Mouse (Mus musculus): Measurements from ENCODE around the gene Prox1.

Gene Prox1

DNA sequence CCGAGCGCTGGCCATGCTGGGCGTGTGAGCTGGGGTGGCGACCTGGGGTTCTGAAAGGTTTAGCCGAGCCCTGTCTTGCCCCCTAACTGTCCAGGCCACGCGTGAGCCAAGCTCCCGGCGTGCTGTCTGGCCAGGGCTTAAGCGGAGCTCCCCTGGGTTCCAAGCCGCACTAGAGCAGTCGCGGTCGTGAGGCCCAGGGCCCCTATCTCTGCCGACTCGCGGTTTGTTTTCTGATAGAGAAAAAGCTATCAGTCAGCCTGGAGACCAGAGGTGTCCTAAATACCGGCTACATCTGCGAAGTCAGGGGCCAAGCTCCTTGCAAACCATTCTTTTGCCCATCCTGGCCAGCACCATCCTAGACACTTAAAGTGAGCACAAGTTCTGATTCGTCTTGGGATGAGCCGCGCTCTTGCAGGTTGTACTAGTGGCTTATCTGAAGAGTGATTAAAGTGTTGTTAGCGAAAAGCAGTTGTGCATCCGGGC lies 2.5 kb upstream of the Prox1 start:
- DNase-seq (ENCODE audit: low spot score) = no peak

DNA sequence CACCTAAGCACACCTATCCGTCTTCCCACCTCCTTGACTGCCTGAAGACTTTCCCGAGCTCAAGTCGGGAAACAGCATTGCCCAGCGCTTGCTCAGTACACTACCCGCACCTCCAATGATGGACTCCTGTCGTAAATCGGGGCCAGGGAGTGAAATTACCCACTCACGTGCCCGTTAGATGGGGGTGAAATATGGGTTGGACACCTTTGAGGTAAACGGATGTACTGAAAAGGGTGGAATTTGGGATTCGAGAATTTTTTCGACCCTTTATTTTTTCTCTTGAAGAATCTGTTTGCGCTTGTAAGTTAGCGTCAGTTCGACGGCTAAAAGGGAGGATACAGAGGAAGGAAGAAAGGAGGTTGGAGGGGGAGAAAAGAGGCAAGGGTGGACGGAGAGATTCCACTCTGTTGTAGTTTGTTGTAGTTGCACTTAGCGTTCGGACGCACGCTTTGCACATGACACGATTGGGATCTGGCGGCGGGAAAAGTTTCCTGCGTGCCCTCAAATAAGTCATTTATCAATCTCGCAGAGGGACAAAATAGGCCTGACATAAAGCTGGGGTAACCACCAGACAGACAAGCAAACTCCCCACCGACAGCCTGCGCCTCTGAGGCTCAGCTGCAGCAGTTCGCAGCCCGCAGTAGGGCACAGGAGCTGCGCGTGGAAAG lies 1.9 kb upstream of the Prox1 start:
- no peak for DNase-seq (ENCODE audit: low spot score)

DNA sequence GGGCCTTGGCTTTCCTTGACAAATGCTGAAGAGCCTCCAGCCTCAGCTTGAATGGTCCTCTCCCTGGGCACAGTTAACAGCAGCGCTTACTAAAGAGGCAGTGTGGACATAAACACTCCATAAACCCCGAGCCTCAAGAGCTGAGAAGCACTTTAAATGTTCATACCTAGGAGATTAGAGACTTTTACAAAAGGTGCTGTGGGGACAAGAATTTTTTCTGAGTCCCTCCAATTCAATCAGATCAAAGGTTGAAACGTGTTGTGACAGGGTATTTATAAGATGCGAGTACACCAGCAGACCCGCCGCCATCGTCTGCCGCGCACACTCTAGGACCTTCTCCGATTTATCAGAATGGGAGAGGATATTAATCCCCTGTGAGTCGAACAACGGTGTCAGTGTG lies 1.2 kb upstream of the Prox1 start:
- DNase-seq (ENCODE audit: low spot score) = no peak

DNA sequence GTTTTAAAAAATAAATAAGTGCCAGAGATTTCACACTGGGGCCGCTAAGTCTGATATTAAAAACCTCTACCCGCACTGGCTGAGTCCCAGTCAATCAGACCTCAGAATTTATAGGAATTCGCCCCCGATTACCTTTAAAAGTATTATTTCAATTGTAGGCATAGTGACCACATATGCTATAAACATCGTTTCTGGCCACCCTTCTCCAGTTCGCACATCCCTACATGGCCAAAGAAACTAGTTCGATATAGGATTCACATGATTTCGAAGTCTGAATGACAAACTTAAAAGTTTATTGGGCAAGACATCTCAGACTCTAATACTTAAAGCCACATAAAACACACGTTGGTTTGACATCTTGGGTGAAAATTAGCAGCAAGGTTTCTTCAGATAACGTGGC lies 827 bp upstream of the Prox1 start:
- no peak for DNase-seq (ENCODE audit: low spot score)

DNA sequence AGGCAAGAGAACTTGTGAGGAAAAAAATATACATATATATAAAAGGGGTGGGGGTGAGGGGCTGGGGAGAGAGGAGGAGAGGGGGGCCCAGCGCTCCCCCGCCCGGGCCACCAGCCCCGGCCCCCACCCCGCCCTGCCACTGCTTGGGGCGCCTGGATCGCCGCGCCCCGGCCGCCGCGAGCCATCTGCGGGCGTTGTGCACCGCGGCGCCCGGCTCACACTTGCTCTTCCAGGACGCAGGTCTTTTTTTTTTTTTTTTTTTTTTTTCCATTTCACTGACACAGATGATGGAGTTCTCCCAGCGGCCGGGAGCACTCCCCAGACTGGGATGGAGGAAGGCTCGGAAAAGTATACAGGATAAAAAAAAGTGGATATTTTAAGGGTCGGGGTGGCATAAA lies 304 bp upstream of the Prox1 start:
- DNase-seq (ENCODE audit: low spot score) = no peak

DNA sequence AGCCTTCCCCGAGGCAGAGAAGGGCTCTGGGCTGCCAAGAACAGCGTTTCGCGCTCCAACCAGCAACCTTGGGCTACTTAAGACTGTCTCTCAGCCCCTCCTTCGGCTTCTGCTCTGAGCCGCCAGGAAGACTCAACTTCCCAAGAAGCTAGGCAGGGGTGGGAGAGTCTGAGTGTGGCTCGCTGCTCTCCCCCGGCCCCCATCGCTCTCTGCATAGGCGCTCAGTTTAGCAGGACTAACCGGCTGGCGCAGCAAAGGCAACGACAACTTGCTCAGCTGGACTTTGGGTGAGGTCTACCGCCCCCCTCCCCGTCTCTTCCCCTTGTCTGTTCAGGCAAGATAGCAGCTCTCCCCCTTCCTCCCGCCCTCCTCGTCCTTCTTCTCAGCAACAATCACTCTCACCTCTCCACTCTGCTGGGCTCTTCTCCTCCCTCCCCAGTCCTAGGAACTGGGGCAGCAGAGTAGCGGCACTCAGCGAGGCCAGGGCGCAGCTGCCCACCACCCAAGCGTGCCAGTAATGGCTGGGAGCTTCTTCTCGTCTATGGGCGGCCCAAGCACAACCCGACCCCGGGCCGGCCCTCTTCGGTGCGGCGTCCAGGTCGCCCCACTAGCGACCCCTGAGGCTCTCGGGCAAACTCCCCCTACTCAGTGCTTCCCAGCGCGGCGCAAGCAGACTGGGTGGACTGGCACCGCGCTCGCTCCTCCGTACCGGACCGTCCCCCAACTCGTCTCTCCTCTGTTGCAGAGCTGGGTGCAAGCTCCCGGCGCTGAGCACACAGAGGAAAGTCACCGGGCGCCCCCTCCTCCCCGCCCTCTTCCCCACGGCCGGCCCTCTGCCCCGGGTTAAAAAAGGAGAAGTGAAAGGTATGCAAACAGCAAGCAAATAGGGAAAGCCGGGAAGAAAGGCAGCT lies 1.5 kb downstream of the Prox1 start:
- no peak for DNase-seq (ENCODE audit: low spot score)

DNA sequence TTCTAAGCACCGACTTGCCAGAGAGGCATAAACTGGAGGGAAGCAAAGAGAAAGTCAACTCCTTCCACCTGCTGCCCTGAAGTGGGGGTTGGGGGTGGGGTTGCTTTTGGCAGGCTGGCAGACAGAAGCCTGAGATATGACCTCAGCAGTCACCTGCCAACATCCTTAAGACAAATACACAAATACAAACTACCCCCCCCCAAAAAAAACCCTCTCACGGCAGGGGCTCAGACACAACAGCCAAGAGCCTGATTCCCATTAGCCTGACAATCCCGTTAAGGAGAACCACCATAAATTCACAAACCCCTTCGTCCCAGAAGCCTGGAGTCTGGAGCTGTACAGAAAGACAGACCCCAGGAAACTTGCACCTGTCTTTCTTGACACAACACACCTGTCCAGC lies 2.4 kb downstream of the Prox1 start:
- no peak for DNase-seq (ENCODE audit: low spot score)

DNA sequence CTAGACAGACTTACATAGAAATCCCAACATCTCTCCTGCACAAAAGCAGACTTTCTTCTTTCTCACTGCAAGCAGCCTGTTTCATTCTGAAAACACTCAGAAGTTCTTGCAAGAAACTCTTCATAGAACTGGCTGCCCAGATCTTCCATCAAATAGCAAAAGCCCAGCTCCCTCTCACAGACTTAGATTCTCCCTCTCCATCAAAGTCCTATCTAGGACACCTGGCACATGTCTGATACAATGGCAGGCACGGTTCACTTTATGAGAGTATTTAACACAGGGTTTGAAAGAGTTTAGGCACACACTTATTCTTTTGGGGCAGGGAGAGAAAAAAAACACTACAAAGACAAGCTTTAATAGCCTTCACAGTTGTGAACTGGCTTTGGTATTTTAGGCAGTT lies 2.9 kb downstream of the Prox1 start:
- DNase-seq (ENCODE audit: low spot score) = no peak

DNA sequence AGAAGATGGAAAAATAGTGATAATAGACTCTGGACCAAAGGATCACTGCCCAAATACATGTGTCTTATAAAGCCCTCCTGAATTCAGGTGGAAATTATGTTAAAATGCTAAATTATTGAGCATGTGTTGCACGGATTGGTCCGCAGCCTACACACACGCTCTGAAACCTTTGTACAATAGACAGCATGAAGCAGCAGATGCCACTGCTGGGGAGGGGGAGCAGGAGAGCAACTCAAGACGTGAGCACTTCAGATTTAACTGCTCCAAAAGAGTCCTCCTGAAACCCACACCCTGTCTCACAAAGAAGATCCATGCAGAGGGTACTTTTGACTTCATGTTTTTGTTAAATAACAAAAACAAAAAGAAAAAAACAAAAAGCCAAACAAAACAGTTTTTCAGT lies 5.0 kb downstream of the Prox1 start:
- no peak for DNase-seq (ENCODE audit: low spot score)

DNA sequence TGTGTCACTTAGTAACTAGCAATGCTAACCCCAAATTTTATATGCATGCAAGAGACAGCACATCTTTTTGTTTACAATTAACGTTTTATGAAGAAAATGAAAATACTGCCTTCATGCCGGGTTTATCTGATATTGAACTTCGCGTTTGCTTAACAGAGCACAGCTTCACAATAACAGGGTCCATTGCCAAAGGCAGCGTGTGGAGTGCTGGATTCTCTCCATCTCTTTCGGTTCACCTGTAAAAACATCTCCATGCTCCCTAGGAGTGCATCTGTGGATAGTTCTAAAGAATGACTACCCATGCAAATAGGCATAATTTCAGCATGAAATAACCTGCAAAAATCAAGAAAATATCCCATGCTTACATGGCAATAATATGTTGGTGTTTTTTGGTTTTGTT lies 7.0 kb downstream of the Prox1 start:
- no peak for DNase-seq (ENCODE audit: low spot score)

DNA sequence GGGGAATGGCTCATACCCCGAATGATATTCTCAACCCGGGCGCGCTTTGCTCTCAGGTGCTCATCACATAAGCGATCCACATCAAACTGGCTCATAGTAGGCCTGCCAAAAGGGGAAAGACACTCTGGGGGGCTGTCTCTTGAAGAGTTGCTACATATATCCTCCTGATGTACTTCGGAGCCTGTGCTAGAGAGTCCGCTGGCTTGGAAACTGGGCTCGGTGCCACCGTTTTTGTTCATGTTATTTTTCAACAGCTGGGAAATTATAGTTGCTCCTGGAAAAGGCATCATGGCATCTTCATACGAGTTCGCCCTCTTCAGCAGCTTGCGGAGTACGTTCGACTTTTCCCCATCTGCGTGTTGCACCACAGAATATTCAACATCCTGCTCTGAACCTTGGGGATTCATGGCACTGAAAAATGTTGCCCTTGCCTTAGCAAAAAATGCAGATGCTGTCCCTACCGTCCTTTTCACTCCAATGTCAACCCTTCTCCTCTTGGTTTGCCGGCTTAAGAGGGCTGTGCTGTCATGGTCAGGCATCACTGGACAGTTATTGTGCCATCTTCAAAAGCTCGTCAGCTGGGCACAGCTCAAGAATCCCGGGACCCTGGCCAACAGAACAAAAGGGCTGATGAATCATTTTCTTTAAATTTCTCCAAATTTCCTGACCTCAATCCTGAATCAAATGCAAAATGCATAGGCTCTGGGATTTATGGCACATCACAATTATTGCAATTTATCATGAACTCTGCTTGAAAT lies 8.6 kb downstream of the Prox1 start:
- DNase-seq (ENCODE audit: low spot score) = no peak

DNA sequence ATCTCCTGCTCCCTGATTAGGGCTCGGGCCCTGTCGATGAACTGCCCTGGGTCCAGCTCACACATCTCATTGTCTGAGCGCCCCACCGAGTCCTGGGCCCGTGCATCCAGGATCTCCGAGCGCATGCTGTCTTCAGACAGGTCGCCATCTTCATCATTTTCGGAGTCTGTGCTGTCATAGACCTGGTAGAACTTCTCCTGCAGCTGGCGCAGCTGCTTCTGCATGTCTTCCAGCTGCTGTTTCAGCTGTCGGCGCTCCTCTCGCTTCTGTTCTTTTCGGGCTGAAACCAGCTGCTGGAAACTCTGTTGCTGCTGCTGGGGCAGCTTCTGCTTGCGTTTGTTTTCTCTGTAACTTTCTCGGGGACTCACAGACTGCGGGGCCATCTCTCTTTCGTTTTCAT lies 9.2 kb downstream of the Prox1 start:
- no peak for DNase-seq (ENCODE audit: low spot score)

DNA sequence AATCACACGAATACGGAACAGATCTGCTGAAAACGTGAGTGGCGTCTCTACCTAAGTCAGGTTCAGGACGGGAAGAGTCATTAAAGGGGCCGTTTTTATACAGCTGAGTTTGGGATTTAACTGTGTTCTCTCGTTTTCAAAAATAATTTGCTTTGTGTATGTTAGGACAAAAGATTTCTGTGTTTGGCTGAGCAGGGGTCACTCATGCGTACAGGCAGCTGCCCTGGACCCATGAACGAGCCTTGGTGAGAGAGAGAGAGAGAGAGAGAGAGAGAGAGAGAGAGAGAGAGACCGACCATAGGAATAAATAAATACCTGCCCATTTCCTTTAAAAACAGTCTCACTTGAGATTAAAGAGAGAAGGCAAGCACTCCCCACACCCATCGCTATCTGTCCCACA lies 11.1 kb downstream of the Prox1 start:
- no peak for DNase-seq (ENCODE audit: low spot score)

DNA sequence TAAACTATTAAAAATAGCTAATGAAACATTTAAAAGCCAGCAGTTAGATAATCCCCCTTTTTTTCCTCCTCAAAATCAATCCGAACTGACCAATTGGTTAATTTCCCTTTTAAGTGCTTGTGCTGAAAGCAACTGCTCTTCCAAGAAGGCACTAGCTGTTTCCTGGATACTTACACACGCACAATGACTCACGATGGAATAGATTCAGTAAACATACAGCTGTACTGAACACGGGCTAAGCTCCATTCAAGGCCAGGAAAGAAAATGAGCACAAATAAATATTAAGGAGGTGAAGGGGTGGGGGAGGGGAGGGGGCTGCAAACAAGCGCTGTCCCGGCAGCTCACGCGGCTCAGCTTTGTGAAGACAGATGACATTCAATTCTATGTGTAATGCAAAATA lies 14.8 kb downstream of the Prox1 start:
- DNase-seq (ENCODE audit: low spot score) = no peak

DNA sequence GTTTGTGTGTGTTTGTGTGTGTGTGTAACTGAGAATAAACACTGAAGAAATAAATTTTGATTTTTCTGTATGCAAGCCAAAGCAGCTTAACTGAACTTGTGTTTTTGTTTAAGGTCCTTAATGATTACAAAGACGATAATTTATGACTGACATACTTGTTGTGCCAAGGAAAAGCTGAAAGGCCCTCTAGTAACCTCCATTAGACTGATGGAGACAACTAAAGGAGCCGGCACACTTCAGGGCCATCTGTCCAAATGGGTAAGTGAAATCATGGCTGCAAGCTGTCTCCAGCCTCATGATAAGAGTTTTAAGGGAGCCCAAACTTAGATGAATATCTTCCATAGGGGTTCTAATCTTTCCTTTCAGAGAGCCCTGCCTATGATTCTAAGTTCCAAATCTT lies 15.5 kb downstream of the Prox1 start:
- no peak for DNase-seq (ENCODE audit: low spot score)

DNA sequence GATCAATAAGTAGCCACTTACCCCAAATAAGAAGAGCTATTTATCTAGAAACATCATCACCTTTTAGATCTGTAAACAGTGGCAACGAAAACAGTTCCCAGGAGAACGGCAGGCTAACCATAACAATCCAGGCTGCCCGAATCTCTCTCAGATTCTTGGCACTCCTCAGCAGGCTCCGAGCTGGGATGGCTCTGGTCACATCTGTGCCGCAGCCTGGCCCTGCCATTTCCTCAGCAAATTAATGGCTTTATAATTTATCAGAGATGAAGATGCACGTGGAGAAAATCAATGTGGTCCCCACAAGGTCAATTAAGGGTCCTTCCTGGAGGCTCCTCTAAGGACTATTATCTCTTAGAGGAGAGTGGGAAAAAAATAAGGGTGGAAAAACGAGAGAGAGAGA lies 16.2 kb downstream of the Prox1 start:
- DNase-seq (ENCODE audit: low spot score) = no peak

DNA sequence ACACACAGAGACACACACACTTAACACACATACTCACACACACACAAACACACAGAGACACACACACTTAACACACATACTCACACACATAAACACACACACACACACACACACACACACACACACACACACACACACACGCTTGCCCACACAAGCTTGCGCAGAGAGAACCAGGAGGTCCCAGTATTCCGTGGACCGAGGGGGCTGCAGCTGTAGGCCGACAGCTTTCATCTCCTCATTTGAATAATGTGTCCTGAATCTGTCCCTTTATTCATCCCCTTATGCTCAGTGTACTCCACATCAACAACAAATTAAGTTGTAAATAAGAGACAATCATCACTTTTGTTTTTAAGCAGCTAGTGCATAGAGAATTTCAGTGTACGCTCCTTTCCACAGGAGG lies 17.9 kb downstream of the Prox1 start:
- DNase-seq (ENCODE audit: low spot score) = no peak

DNA sequence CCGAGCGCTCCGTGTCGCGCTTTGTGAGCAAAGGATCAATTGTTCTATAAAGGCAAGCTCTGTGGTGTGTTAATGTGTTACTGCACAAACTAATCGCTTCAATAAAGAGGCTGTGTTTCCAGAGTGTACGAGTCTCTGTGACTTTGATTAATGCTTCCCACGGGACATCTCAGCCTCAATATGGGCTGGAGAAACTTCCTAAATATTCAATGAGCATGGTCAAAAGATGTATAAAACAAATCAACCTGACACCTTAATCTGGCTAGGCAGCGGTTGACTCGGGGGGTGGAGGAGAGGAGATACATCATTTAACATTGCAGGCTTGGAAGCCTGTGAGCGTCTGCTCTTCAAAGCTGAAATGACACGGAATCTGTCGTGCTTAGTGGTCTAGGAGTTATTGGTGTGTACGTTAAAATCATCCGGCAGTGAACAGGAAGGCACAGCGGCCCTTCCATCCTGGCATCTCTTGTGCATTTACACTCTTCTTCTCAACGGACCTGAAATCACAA lies 21.2 kb downstream of the Prox1 start:
- no peak for DNase-seq (ENCODE audit: low spot score)

DNA sequence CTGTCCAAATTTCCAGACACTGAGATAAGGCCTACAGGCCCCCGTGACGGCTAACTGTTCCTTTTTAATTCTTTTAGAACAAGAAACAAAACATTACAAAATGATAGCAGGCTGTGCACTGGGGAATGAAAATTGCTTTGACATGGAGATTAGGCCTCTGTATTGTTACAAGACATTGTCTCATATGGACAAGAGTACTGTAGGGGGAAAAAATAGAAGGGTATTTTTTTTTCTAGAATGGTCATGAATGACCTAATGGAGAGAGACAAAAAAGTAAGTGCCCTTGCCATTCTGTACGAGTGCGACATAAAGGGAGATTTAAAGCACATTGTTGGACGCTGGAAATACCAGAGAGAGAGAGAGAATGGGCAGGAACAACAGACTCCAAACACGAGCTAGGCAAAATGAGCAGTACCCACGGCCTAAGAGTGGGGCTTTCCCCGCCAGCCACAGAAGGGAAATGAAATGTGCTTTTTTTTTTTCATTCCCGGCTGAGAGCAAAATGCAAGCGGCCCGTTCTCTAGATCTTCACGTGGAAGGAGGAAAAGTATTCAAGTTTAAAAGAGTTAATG lies 21.8 kb downstream of the Prox1 start:
- DNase-seq (ENCODE audit: low spot score) = no peak

DNA sequence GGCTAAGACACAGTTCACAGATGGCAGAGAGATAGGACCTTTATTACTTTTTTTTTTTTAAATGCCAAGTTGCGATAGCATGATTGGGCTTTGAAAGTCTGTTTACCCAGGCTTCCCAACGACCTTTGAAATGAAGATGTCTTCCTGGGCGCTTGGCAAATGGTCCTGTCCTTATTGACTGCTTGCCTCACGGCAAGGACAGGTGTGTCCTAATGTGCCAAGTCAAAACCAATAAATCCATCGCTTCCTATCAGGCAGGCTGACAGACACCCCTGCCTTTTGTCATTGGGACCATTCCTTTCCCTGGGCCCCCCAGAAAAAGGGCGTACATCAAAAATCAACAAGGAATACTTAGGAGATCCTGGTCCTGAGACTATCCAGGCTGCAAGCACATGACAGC lies 22.7 kb downstream of the Prox1 start:
- DNase-seq (ENCODE audit: low spot score) = no peak

DNA sequence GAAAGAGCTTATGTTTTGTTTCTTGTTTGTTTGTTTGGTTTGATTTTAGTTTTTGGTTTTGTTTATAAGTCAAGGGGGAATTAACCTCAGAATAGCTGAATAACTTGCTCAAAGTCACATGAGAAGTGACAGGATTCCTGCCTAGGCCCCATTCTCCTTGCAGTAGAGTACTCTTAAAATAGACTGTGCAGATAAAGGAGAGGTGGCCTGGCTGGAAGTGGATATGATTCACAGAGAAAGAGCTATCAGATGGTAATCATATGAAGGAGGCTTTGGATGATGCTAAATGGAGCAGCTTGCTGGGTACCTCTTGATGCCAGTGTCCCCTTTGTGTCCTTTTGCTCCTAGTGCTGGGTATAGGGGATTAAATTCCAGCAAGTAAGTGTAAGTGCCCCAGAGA lies 26.1 kb downstream of the Prox1 start:
- no peak for DNase-seq (ENCODE audit: low spot score)

DNA sequence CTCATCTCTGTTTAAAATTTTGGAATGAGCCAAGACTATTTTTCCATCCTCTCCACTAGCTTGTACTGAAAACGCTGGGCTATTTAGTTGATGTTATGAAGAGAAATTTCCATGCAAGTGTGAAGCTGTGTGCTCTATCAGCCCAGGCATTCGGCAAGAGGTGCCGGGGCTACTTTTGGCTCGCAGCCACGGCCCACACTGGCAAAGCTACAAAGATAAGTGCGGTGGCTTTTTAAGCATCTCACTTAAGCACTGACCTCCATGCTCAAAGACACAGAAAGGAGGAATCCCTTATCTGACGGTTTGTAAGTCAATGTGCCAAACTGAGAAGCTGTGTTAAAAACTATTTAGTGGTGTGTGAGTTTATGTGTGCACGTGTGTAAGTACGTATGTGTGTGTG lies 26.9 kb downstream of the Prox1 start:
- DNase-seq (ENCODE audit: low spot score) = no peak
